Mouse (Mus musculus) thymus, postnatal 36 days (tissue): ENCODE results near the gene Wnt10b.

Experiments used
- DNase-seq, 2 experiments: peaks; one replicate each; pipeline ENCODE4 v3.0.0; 2022; ENCODE audit warnings: mixed read lengths in 2 of 2

The Wnt10b gene

DNA sequence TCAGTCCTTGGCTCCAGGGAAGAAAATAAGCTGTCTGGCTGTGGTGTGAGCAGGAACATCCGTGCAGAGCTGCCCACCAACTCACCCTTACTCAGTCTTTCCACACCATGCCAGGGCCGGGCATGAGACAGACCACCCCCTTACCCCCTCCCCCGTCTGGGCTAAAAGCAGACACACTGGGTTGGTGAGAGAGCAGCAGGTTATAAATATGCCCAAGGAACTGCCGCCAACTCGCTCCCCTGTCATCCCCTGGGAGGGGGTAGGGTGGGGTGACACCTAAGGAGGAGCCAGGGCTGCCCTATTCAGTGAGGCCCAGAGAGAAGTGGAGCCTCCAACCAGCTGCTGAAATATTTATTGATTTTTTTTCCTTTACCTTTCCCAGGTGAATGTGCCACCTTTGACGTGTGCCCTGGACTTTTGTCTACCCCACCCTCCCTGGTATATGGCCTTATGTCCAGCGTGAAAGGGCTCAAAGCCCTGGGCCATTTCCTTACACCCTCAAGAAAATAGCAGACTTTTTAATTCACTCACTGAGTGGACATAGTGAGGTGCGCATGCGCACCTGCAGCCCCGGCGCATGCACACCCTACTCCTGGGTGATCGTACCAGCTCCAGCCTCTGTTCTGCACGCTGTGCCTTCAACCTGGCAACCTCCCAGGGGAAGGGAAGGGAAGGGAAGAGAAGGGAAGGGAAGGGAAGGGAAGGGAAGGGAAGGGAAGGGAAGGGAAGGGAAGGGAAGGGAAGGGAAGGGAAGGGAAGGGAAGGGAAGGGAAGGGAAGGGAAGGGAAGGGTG, 19.0 kb upstream of the Wnt10b start:
- no peak for DNase-seq

DNA sequence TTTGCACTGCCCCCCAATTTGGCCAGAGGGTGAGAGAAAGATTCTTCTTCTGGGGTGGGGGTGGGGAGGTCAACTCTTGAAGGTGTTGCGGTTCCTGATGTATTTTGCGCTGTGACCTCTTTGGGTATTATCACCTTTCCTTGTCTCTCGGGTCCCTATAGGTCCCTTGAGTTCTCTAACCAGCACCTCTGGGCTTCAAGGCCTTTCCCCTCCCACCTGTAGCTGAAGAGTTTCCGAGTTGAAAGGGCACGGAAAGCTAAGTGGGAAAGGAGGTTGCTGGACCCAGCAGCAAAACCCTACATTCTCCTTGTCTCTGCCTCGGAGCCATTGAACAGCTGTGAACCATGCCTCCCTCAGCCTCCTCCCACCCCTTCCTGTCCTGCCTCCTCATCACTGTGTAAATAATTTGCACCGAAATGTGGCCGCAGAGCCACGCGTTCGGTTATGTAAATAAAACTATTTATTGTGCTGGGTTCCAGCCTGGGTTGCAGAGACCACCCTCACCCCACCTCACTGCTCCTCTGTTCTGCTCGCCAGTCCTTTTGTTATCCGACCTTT, 15.3 kb upstream of the Wnt10b start:
- DNase-seq = no peak

GRCm38 (mm10) chr15:98792233-98793020, 14.5 kb upstream of the Wnt10b start:
- no peak for DNase-seq

GRCm38 (mm10) chr15:98791771-98792170, 13.8 kb upstream of the Wnt10b start:
- no peak for DNase-seq

DNA sequence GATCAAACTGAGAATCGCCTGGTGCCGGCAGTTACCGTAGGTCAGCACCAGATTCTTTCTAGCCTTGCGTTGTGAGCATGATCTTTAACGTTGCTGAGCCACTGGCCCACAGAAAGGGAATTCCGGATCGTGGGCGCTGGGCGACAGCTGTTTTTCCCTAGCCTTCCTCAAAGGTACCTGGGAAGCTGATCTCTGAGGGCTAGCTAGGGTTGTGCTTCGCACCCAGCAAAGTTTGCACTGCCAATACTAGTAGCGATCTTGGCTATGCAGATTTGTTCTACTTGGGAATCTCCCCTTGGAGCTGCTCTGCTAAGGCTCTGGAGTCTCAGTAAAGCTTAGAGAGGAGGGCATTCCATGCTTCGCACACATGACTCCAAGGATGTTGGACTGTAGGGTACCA, 13.3 kb upstream of the Wnt10b start:
- no peak for DNase-seq

GRCm38 (mm10) chr15:98790761-98791160, 12.8 kb upstream of the Wnt10b start:
- no peak for DNase-seq

DNA sequence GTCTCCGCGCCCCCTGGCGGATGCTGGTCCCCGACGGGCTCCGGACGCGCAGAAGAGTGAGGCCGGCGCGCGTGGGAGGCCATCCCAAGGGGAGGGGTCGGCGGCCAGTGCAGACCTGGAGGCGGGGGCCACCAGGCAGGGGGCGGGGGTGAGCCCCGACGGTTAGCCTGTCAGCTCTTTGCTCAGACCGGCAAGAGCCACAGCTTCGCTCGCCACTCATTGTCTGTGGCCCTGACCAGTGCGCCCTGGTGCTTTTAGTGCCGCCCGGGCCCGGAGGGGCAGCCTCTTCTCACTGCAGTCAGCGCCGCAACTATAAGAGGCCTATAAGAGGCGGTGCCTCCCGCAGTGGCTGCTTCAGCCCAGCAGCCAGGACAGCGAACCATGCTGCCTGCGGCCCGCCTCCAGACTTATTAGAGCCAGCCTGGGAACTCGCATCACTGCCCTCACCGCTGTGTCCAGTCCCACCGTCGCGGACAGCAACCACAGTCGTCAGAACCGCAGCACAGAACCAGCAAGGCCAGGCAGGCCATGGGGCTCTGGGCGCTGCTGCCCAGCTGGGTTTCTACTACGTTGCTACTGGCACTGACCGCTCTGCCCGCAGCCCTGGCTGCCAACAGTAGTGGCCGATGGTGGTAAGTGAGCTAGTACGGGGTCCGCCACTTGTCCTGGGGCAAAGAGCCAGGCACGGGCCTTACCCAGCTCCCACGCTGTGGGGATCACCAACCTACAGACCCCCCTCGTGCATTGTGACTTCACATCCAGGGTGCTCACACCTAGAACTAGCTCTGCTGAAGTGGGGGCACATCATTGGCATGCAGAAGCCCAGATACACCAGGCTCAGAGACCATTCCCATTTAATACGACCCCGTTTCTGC, 11.9 kb upstream of the Wnt10b start, which contains the start of gene Wnt1:
Gene Wnt1, plus strand, starts transcription at position 197 of the 875 bp plus-strand sequence.
- peak; percentile 69 to 72 for DNase-seq

GRCm38 (mm10) chr15:98788972-98789660, 11.2 kb upstream of the Wnt10b start:
- no peak for DNase-seq

GRCm38 (mm10) chr15:98787930-98788329, 10.0 kb upstream of the Wnt10b start:
- DNase-seq = no peak

- DNase-seq = no peak
Measured at GRCm38 (mm10) chr15:98785744-98786143, 7.8 kb upstream of the Wnt10b start.

DNA sequence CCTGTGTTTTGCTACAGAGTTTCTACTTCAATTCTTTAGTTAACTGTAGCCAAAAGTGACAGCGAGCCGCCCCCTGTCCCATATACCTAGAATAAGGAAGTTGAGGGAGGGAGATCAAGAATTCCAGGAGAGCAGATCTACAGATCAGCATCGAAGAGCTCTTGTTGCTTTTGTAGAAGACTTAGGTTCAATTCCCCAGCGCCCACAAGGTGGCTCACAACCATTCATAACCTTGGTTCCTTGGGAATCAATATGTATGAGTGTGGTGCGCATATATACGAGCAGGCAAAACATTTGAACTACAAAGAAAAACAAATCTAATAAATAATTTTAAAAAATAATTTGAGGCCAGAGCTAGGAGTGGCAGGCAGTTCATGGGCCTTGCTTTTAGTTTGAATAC, 3.2 kb upstream of the Wnt10b start:
- DNase-seq = no peak

GRCm38 (mm10) chr15:98780573-98780972, 2.6 kb upstream of the Wnt10b start:
- no peak for DNase-seq

- no peak for DNase-seq
Measured at GRCm38 (mm10) chr15:98780075-98780474, 2.1 kb upstream of the Wnt10b start.

DNA sequence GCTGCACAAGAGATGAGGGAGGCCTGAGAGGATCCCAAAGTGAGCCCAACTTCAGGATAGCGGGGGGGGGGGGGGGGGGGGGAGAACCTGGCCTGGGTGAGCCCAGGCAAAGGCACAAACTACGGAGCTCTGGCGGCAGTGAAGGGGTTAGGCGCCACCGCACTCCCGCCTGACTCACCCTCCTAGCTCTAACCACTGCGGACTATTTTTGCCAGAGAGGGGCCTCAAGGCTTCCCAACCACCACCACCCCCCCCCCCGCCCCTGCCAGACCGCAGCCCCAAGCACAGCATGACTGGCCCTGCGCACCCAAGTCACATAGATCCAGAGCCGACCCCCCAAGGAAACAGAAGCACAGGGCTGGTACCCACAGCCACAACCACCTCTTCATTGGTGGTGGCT, 856 bp upstream of the Wnt10b start:
- no peak for DNase-seq

GRCm38 (mm10) chr15:98778191-98778770, 331 bp upstream of the Wnt10b start:
- no peak for DNase-seq

DNA sequence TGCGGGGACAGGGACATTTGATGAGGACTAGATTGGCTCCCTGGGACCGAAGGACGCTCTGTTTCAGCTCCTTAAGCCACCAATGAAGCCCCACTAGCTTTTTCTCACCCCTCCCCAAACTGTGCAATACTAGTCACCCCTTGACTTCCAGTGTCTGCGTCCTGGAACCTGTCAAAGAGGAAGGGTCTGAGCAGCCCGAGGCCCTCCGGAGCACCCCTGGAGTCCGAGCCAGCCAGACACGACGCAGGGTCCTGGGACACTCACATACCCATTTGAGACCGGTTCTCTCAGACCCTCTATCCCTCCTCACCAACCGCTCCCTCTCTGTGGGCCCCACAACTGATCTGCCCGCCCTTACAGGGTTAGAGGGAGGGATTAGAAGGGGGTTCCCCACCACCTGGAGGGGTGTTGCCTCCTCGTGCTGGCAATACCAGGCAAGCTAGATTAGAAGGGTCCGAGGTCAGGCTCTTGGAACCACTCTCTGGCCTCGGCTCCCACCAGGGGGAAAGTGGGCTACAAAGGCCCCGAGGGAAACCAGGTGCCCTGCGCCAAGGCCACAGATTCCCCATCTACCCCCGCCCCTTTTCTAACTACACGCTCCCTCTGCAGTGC, 839 bp downstream of the Wnt10b start:
- DNase-seq = no peak

DNA sequence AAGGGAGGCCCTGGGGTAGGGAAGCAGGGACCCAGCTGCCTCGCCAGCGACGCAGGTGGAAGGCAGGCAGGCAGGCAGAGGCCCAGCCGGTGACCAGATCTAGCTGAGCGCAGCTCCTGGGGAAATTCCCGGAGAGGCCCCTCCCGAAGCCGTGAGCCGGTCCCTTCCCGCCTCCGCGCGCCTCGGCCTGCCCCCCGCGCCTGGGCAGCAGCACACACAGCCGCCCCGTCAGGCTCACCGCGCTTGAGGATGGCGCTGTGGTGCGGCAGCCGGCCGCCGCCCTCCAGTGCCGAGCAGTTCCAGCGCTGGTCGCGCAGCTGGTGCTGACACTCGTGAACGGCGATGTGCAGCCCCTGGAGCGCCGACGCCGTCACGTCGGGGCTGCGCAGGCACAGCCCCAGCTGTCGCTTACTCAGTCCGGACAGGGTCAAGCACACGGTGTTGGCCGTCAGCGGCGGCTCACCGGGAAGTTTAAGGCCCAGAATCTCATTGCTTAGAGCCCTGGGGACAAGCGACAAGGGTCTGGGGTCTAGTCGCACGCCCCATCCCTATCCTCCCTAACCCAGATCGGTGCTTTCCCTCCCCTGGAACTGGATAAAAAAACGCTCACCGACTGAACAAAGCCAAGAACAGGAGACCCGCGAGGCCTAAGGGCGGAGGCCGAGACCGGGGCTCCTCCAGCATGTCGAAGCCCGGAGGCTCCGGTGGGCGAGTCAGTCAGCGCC, 1.5 kb downstream of the Wnt10b start:
- peak; percentile 33 to 49 for DNase-seq

DNA sequence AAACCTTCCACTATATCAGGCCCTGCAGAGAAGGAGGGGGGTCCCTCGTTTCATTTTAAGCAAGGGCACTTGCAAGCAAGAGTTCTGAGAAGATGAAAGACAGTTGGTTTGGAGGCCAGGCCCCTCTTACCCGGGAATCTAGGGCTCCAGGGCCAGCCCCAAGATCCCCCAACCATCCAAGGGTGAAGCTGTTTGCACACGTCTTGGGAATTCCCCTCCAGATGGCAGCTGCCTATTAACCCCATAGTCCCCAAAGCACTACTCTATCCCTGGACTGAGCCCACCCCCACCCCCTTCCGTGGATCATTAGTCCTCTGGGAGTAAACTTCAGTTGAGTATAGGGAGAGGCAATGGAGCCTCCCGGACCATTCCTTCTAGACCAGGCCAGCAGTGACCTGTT, 2.4 kb downstream of the Wnt10b start:
- no peak for DNase-seq

DNA sequence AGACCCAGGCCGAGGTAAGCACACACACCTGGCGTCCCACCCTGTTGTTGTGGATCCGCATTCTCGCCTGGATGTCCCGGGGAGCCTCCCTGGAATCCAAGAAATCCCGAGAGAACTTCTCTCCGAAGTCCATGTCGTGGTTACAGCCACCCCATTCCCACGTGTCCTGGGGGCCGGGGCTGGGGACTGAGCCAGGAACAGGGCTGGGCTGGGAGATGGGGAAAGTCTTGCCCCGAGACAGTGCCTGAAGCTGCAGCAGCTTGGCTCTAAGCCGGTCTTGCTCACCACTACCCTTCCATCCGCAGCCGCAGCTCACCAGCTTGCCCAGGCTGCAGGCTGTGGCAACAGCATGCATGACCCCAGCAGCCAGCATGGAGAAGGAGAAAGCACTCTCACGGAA, 3.9 kb downstream of the Wnt10b start:
- DNase-seq = no peak

DNA sequence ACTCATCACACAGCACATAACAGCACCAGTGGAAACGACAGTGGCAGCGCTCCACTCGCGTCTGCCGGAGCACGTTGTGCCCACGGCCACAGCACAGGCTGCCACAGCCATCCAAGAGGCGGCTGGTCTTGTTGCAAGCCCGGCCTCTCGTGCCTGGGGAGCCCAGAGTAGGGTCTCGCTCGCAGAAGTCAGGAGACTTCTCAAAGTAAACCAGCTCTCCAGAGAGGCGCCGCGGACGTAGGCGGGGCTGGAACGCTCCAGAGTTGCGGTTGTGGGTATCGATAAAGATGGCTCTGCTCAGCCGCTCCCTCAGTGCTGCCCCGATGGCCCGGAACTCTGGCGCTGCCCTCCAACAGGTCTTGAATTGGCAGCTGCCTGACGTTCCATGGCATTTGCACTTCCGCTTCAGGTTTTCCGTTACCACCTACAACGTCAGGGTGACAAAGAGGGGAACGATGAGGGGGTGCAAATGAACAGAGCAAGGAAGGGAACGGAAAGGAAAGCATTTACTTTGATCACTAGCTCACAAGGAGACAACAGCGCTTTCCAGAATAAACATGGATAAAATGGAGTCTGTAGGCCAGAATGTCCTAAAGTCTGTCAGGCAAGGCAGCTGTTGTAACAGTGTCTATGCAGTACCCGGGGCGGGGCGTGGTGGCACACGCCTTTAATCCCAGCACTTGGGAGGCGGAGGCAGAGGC, 5.3 kb downstream of the Wnt10b start:
- peak; percentile 67 to 73 for DNase-seq
